Mouse (Mus musculus) macrophage (primary cell): ENCODE measurements around the gene Cryzl1. TPM values are rescaled to one million over a fixed set of nuclear protein-coding genes. Genes with fewer than 3 reads are reported as not detected.
A peak's percentile ranks its signal among the peaks of the same experiment; 100 is the strongest.

Experiments used
- H3K27ac ChIP-seq: fragments of 350-480 bp; formaldehyde crosslinking; 2 replicates; pipeline ENCODE4 v1.9.0; 2021
- H3K36me3 ChIP-seq: fragments of 350-480 bp; formaldehyde crosslinking; 2 replicates; pipeline ENCODE4 v1.9.0; 2021; ENCODE audit errors: inconsistent target
- H3K4me3 ChIP-seq: fragments of 350-480 bp; formaldehyde crosslinking; 2 replicates; pipeline ENCODE4 v1.9.0; 2021; ENCODE audit errors: inconsistent target
- H3K79me2 ChIP-seq: fragments of 350-480 bp; formaldehyde crosslinking; 2 replicates; pipeline ENCODE4 v1.9.0; 2021; ENCODE audit errors: inconsistent target
- WGBS: methylation state at CpG from one replicate; pipeline ENCODE4 v1.1.7; 2026; ENCODE audit warnings: inconsistent platforms; ENCODE audit not compliant: missing documents; 5-methylcytosine and 5-hydroxymethylcytosine counted together
- polyA plus RNA-seq: library from polyadenylated mRNA; stranded (reverse); fragments of 250-400 nt; gene quantifications from 3 replicates; pipeline ENCODE4 v1.2.4, GENCODE M21; 2018; ENCODE audit warnings: inconsistent platforms
- total RNA-seq, 78 experiments: library from RNA; depleted of rRNA; stranded (reverse); fragments of 250-400 nt; gene quantifications; 1 replicate in 9 of 78; 2 replicates in 24 of 78; 3 replicates in 43 of 78; 4 replicates in 2 of 78; pipeline ENCODE4 v1.2.4; 2018; ENCODE audit warnings: inconsistent platforms in 56 of 78

The Cryzl1 gene
- 100 to 1,000 TPM in 18 of 26 experiments, 10 to 100 TPM in 8; 44.0 to 223 (median 146) TPM for total RNA-seq (2018; cell fraction: chromatin; rRNA removed)
- total RNA-seq (2018; cell fraction: cytosol; rRNA removed) = 10 to 100 TPM; 19.9 to 43.7 (median 29.3) TPM
- 100 to 1,000 TPM in 9 of 26 experiments, 10 to 100 TPM in 17; 26.2 to 117 (median 76.2) TPM for total RNA-seq (2018; cell fraction: nucleus; rRNA removed)
- polyA plus RNA-seq = 20.6 to 32.6 TPM (median 28.8 TPM) in 3 replicates

DNA sequence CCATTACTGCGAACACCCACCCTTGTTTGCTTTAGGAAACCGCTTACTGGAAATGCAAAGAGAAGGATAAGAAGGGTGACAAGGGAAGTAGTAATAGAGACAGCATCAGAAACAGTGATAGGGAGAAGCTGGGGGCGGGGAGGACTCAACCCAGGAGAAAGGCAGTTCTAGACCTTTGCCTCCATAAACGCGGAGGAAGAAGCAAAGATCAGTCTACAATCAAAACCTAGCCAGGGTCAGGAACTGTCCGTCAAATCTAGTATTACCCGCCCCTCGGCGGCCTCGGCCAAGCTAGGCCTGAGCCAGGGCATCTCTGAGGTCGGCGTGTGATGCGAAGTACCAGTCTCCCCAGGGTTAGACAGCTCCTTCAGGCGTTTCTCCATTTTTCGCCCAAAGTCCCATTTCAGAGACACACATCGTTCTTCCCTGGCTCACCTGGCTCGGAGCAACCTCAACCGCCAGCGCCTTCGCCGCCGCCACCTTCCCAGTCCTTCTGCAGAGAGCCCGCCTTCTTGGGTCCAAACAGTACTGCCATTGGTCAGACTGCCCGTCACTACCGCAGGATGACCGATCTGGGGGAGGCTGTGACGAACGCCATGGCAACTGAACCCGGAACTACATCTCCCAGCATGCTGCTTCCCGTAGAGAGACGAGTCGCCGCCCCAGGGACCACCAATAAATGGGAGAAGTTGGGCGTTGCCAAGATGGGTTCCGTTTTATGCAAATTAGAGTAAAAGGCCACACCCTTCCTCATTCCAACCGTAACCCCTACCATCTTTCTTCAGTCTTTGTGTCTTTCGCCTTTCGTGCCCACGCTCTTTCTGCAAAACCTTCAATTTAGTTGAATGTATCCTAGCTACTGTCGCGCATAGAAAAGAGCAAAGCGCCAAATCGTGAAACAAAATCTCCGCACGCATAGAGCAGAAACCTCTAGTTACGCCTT is at the start of gene Cryzl1:
Cryzl1 (minus strand) TSS at position 853 of the 943 bp plus-strand sequence.
- H3K36me3 ChIP-seq = no peaks in the 10 kb centered on the region
- peak within 1 kb of the TSS; percentile 91 for H3K4me3 ChIP-seq
- WGBS = under 1% methylated on average over 46 of the region's 46 CpGs
- peaks cover 79% of the 10 kb centered on the region for H3K79me2 ChIP-seq
- H3K27ac ChIP-seq = peak within 1 kb of the TSS; percentile 83

DNA sequence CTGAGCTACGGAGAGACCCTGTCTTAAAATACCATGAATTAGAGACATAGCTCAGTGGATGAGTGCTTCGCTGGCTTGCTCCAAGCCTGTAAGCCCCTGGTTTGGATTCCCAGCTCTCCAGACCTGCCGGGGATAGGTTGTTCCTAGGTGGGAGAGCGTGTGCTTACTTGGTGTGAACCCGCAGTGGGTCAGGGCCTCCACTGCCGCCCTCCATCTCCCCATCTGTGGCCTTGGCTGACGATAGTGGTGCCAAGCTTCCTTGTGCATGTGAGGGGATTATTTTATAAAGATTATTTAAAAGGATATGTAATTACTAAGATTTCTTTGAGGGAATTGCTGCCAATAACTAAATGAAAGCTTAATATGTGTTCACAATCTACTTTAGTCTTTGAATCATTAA is 43.8 kb upstream of the Cryzl1 start:
- H3K4me3 ChIP-seq = no peak overlapping the region
- H3K79me2 ChIP-seq = peaks cover 100% of the 10 kb centered on the region
- H3K36me3 ChIP-seq = no peaks in the 10 kb centered on the region
- H3K27ac ChIP-seq = no peak overlapping the region
- WGBS = 95% methylated on average over 7 of the region's 7 CpGs

DNA sequence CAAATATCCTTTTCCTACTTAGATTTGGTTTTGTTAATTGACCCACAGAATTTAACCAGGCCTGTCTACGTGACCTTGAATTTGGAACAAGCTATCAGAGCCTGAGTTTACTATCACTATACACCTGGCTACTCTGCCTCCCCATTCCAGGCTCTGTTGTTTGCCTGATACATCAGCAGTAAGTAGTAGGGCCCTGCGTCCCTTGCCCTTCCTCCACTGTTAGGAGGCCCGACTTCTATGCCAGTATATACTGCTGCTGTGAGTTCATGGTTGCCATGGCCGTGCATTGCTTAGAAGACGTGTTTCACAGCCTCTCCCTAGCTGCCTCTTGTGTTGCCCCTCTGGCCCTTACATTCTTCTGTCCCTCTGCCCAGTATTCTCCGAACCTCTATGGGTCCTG is 42.6 kb upstream of the Cryzl1 start:
- no peak overlapping the region for H3K27ac ChIP-seq
- WGBS = 91% methylated on average over 6 of the region's 6 CpGs
- peaks cover 100% of the 10 kb centered on the region for H3K79me2 ChIP-seq
- no peak overlapping the region for H3K4me3 ChIP-seq
- no peaks in the 10 kb centered on the region for H3K36me3 ChIP-seq

DNA sequence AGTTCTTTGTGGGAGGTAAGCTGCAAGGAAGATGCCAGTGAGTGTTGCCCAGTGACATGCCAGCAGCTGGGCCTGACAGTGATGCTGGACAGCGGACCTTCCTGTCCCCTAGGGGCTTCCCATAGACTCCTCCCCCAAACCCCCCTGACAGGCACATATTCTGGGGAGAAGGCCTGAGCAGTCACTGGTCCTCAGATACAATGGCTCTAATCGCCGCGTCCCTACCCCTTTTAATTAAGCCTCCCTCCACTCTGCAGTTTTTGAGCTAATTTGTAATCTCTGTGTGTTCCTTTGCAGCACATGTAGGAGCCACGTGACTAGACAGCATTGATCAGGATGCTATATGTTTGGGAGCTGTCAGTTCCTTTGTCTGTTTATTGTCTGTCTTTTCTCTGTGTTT is 41.9 kb upstream of the Cryzl1 start:
- Histone ChIP-seq H3K79me2 (peaks cover 100% of the 10 kb centered on the region), H3K27ac (no peak overlapping the region), H3K4me3 (no peak overlapping the region), H3K36me3 (no peaks in the 10 kb centered on the region)
- 98% methylated on average over 5 of the region's 5 CpGs for WGBS

DNA sequence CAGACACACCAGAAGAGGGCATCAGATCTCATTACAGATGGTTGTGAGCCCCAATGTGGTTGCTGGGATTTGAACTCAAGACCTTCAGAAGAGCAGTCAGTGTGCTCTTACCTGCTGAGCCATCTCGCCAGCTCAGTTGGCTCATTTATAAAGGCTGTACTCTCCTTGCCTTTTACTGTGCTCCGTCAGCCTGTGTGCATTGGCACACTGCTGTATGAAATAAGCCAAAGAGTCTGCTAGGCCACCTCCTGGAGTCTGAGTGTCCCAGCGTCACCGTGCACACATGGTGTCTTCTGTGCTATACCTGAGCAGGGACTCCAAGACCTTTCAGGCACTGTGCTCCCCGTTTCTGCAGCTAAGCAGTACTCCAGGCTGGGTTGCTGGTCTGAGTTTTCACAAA is 41.1 kb upstream of the Cryzl1 start:
- Histone ChIP-seq H3K4me3 (no peak overlapping the region), H3K27ac (no peak overlapping the region), H3K36me3 (no peaks in the 10 kb centered on the region), H3K79me2 (peaks cover 100% of the 10 kb centered on the region)
- 90% methylated on average over 5 of the region's 5 CpGs for WGBS

DNA sequence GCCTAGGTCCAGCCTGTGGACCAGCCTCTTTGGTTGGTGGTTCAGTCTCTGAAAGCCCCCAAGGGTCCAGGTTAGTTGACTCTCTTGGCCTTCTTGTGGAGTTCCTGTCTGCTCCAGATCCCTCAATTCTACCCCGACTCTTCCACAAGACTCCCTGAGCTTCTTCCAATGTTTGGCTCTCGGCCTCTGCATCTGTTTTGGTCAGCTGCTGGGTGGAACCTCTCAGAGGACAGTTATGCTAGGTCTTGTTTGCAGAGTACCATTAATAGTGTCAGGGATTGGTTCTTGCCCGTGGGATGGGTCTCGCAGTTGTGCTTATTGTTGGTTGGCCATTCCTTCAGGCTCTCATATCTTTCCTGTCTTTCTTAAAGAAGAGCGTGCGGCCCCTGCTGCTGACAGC is 39.8 kb upstream of the Cryzl1 start:
- 93% methylated on average over 6 of the region's 6 CpGs for WGBS
- Histone ChIP-seq H3K4me3 (no peak overlapping the region), H3K79me2 (peaks cover 100% of the 10 kb centered on the region), H3K27ac (no peak overlapping the region), H3K36me3 (no peaks in the 10 kb centered on the region)

DNA sequence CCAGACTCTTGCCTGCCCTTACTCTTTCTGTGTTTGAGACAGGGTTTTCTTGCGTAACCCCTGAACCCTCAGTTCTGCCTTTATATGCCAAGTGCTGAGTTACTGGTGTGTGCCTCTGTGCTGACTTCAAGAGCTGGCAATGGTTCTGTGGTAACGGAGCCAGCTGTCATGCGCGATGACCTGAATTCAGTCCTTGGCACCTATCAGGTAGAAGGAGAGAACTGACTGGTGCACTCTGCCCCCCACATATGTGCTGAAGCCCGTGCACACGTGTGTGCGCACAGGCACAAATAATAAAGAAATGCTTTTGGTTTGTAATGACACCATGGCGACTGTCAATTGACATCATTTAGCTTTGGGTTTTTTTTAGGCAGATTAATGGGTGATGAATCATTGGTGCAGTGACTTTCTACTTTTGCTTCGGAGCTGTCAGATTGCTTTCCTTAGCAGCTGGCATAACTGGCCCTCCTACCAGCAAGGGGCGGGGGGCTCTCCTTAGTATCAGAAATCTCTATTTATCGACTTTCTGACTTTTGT is 38.5 kb upstream of the Cryzl1 start:
- Histone ChIP-seq H3K79me2 (peaks cover 100% of the 10 kb centered on the region), H3K4me3 (no peak overlapping the region), H3K27ac (no peak overlapping the region), H3K36me3 (no peaks in the 10 kb centered on the region)
- WGBS = 76% methylated on average over 10 of the region's 11 CpGs

DNA sequence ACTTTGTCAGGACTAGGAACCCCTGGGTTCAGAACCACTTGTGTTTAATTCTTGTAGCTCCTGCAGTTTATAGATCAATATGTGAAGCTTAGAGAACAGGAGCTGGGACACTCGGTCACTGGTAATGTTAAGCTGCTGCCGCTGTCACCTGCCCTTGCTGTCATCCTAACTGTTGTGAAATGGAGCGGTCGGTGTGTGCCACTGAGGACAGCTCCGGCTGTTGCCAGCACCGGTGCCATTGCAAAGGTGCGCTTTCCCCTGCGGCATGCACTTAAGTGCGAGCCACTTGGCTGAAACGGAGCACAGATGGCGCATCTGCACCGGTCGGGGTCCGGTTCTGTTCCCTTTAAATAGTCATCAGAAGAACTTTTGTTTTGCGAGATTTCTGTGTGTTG is 37.0 kb upstream of the Cryzl1 start:
- no peaks in the 10 kb centered on the region for H3K36me3 ChIP-seq
- H3K4me3 ChIP-seq = no peak overlapping the region
- 96% methylated on average over 15 of the region's 15 CpGs for WGBS
- peaks cover 98% of the 10 kb centered on the region for H3K79me2 ChIP-seq
- H3K27ac ChIP-seq = no peak overlapping the region

DNA sequence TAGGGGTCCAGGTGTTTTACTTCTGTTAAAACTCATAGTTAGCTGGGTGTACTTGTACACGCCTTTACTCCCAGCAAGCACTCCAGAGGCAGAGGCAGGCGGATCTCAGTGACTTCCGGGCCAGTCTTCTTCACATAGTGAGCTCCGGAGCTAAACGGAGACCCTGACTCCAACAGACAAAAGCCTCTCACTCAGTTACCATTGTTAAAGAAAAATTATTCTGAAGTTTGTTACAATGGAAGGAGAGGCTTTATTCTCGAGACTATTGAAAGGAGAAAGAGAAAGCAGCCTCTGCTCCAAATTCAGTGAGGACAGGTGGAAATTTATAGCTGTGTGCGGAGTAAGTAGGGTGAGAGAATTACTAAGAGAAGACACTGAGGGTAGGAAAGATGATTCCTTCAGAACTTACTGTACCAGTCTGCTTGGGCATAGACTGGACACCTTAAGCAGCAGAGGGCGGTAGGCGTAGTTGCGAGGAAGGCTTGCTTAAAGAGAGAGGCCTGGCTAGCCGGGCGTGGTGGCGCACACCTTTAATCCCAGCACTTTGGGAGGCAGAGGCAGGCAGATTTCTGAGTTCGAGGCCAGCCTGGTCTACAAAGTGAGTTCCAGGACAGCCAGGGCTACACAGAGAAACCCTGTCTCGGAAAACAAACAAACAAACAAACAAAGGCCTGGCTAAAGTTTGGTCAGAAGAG is 36.5 kb upstream of the Cryzl1 start:
- Histone ChIP-seq H3K79me2 (peaks cover 98% of the 10 kb centered on the region), H3K27ac (no peak overlapping the region), H3K4me3 (no peak overlapping the region), H3K36me3 (no peaks in the 10 kb centered on the region)
- WGBS = 96% methylated on average over 15 of the region's 15 CpGs

DNA sequence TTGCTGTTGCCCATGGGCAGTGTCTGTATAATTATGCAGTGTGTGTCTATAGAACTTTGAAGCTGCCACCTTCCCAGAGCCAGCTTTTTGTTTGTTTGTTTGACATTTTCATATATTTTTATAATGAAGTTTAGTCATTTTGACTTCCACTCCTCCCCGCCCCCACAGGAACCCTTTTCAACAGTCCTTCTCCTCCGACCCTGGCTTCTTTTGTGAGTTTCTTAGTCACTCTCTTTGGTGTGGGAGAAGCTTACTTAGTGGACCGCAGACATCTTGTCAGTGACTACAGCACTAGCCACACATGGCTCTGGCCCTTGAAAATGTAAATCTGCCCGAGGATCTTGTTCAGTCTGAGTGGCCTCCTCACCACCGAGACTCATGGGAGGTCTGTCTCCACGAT is 35.6 kb upstream of the Cryzl1 start:
- H3K36me3 ChIP-seq = no peaks in the 10 kb centered on the region
- H3K4me3 ChIP-seq = no peak overlapping the region

DNA sequence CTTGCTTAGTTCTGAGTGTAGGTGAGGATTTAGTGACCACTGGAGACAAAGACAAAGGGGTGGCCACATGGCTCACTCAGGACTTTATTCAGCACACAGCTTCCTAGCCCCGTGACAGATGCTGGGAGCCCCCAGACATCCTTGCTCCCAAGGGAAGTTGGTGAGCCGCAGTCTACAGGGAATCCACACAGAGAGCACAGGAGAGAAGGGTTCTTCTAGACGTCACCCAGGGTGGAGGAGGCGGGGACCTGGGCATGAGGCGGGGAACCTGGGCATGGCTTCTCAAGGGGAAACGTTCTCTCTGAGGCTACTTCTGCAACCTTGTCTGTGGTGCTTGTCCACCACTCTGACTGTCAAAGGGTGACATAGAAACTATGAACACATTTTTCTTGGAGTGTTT is 35.2 kb upstream of the Cryzl1 start:
- Histone ChIP-seq H3K36me3 (no peaks in the 10 kb centered on the region), H3K27ac (no peak overlapping the region), H3K79me2 (peaks cover 98% of the 10 kb centered on the region), H3K4me3 (no peak overlapping the region)
- 52% methylated on average over 6 of the region's 6 CpGs for WGBS

More for the DNA sequence above, 35.6 kb upstream of the Cryzl1 start:
- Histone ChIP-seq H3K79me2 (peaks cover 98% of the 10 kb centered on the region), H3K27ac (no peak overlapping the region)
- WGBS = 80% methylated on average over 6 of the region's 6 CpGs

DNA sequence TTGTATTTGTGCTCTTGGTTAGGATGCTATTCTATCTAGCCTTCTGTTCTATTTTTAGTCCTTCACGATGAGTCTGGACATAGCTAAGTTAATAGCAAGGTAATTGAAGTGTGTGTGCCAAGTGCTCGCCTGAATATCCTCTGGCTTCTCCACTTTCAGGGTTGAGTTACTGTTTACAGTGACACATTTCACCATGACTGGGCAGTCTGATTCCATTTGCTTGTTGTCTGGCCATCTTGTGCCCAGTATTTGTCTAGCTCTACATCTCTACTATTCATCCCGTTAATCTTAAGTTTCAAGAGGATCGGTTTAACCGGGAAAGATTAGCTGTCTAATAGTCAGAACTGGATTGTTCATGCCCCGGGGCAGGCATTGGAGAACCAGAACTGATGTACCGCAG is 33.7 kb upstream of the Cryzl1 start:
- Histone ChIP-seq H3K36me3 (no peaks in the 10 kb centered on the region), H3K27ac (no peak overlapping the region), H3K79me2 (peaks cover 98% of the 10 kb centered on the region), H3K4me3 (no peak overlapping the region)
- 92% methylated on average over 7 of the region's 7 CpGs for WGBS

DNA sequence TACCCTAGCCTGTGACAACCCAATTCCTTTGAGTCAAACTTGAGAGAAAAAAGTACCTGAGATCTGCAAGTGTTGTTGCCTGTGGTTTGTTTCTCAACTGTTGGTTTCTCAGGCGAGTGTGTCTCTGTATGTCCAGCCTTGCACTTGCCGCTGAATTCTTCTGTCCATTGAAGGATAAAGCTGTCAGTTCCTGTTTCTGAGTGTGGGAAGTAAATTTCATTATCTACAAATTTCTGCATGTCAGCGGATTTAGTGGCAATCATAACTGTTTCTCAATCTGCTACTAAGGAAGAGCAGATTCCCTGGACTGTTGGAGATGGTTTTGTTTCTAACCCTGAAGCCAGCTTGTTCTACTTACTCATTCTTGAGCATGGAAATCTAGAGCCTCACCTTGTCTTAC is 33.0 kb upstream of the Cryzl1 start:
- Histone ChIP-seq H3K27ac (no peak overlapping the region), H3K36me3 (peaks cover 3% of the 10 kb centered on the region; the same call in 1 of the 2 replicates), H3K79me2 (peaks cover 98% of the 10 kb centered on the region), H3K4me3 (no peak overlapping the region)
- 0% methylated on average over 3 of the region's 3 CpGs for WGBS

DNA sequence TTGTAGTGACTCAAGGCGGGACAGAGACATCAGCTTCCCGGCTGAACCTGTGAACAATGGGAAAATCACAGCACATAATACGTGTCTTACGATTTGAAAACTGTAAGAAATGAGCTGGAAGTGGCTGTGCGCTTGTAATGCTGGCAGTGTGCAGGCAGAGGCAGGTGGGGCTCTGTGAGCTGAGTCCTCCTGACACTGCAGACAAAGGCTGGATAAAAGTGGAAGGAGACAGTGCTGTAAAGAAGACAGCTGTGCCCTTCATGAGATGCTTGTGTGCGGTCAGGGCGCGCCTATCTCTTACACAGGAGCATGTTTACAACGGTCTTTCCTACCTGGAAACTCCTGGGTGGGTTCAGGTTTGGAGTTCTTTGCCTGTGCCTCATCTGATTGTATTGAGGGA is 32.4 kb upstream of the Cryzl1 start:
- WGBS = 94% methylated on average over 9 of the region's 9 CpGs
- Histone ChIP-seq H3K79me2 (peaks cover 98% of the 10 kb centered on the region), H3K4me3 (no peak overlapping the region), H3K36me3 (peaks cover 9% of the 10 kb centered on the region; the same call in 1 of the 2 replicates), H3K27ac (no peak overlapping the region)
